Mouse (Mus musculus) E14TG2a.4 (cell line): ENCODE results near the gene Slc39a8.

Experiments
- CTCF ChIP-seq: conservative IDR thresholded peaks from 2 replicates; pipeline ENCODE4 v1.5.1; 2014; ENCODE audit warnings: low read length
- NANOG ChIP-seq: IDR thresholded peaks from 2 replicates; pipeline ENCODE4 v1.6.1; 2014; ENCODE audit warnings: borderline replicate concordance, low read length, mixed read lengths
- POU5F1 ChIP-seq: IDR thresholded peaks from 2 replicates; pipeline ENCODE4 v1.6.1; 2014; ENCODE audit warnings: low read length, borderline replicate concordance

DNA sequence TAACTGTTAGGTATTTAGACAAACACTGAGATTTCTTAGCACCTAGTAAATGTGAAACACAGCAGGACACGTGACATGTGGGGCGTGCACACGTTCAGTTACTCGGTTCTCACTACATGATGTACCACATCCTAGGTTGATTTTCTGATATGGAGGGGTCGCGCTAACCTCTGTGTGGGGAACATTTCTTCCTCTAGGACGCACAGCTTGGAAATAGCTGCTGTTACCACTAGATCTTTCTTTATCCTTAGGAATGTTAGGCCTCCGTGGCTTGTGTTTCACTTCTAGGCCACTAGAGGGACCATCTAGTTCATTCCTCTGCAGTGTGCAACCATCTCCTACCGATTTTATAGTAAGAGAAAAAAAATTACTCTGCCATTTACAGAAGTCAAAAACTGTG, 37.7 kb downstream of the Slc39a8 start:
- TF ChIP-seq CTCF, result peak; percentile 77
- TF ChIP-seq NANOG, result no peak
- TF ChIP-seq POU5F1, result no peak
